Mouse (Mus musculus) heart, adult 9 months (tissue): ENCODE measurements at regions not wholly inside any gene's neighbourhood (a gene's known extent, or its start where the extent isn't known, plus 50 kb on each side); places are given as distances from the start of the nearest gene placed in this dataset.

Experiments
- DNase-seq, 2 experiments: peaks; one replicate each; pipeline ENCODE4 v3.0.0; 2022; ENCODE audit warnings: low spot score in 2 of 2

- peak; percentile 25 to 57 for DNase-seq
These were observed 54.0 kb upstream of the Ets2 start for GRCm38 (mm10) chr16:95647854-95648253.

- no peak for DNase-seq
These were observed 56.6 kb upstream of the Erg start for GRCm38 (mm10) chr16:95642784-95643590.

- no peak for DNase-seq
These were observed 54.3 kb upstream of the Erg start for GRCm38 (mm10) chr16:95640670-95641069.

- no peak for DNase-seq
These were observed 53.3 kb upstream of the Erg start for GRCm38 (mm10) chr16:95639677-95640076.

- DNase-seq = no peak
These were observed 51.5 kb upstream of the Erg start for GRCm38 (mm10) chr16:95637850-95638249.

GRCm38 (mm10) chr16:95636615-95637014 lies 50.2 kb upstream of the Erg start:
- no peak for DNase-seq
